In the genomic region with DNA sequence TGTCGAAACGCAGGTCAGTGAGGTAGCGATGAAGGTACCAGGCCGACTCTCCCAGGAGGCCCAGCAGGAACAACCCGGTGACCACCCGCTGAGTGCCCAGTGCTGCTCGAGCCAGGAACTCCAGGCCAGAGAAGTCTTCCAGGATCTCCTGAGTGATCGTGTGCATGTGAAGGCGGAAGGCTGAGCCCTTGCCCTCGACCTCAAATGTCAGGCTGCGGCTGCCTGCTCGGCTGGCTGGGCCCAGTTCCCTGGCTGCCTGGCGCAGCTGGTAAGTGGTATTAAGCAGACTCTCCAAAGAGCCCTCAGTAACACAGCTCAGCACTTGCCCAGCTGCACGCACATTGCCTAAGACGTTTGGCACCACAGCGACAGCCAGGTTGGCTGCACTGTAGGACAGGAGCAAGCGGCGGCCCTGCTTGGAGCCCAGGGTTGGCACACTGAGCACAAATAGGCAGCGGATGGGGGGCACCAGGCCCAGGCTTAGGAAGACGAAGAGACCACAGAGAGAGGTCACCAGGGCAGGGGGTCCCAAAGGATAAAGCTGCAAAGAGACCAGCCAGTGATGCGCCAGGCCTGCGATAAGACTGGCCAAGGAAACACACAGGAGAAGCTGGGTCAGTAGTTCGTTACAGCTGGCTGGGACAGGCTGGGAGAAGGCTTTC, we compare ENCODE assay signal across 9 mouse cellular contexts. TPM values are rescaled to one million over a fixed set of nuclear protein-coding genes. Genes with fewer than 3 reads are reported as not detected.
DNase-seq lines count a peak whose midpoint lies in the region; ATAC-seq and TF ChIP-seq lines count a peak whose summit lies in the region.
"Had no signal": no experiment of that assay in that cellular context is flagged by ENCODE, and none has a peak within 500 bp of the region (broad histone marks: within the 10 kb centered on the region; RNA-seq: fewer than 3 reads in every experiment).

No protein-coding gene starts in this region.

- TF ChIP-seq POLR2A in lung, adult 2 months (IDR thresholded peaks at IDR 0.05; ENCODE audit: borderline replicate concordance, extremely low read depth, low read depth, low read length) = no peak

- no peak for TF ChIP-seq CTCF in gastrocnemius, adult 2 months (IDR thresholded peaks at IDR 0.05)
- TF ChIP-seq CTCF in lung, adult 2 months (IDR thresholded peaks at IDR 0.05; ENCODE audit: insufficient read depth, low read length) = no peak

- no peaks in the 10 kb centered on the region for H3K9me3 ChIP-seq in neural tube, embryonic 11.5 days (ENCODE audit: control insufficient read depth, low read length)

- WGBS in neural tube, embryonic 11.5 days = 72% methylated on average over 23 of the region's 23 CpGs
- WGBS in lung, adult 2 months = 61% methylated on average over 23 of the region's 23 CpGs

- peaks cover 15% of the 10 kb centered on the region for H3K4me1 ChIP-seq in neural tube, embryonic 11.5 days (ENCODE audit: control insufficient read depth, insufficient read depth, low read length)
- H3K4me1 ChIP-seq in lung, adult 2 months (ENCODE audit: control insufficient read depth, insufficient read depth, low read length) = no peaks in the 10 kb centered on the region

- no peaks in the 10 kb centered on the region for H3K27me3 ChIP-seq in neural tube, embryonic 11.5 days (ENCODE audit: control insufficient read depth, insufficient read depth, low read length)

- intact Hi-C loops in gastrocnemius, adult 2 months (cut with DNase I) = no loop called here
- intact Hi-C loops in left cerebral cortex, postnatal 25 days (cut with DNase I) = no loop called here

- ATAC-seq in neural tube, embryonic 11.5 days (ENCODE audit: insufficient read depth, low FRiP score, low TSS enrichment) = no peak
- no peak for ATAC-seq in CD4-positive, CD25-positive, alpha-beta regulatory T cell, adult 4 months

- peak overlapping the region; percentile 7; the same call in 1 of the 2 replicates for H3K27ac ChIP-seq in neural tube, embryonic 11.5 days (ENCODE audit: low read depth, low read length)
- H3K27ac ChIP-seq in gastrocnemius, adult 2 months = peak overlapping the region; percentile 89

- no peaks in the 10 kb centered on the region for H3K36me3 ChIP-seq in neural tube, embryonic 11.5 days (ENCODE audit: control insufficient read depth, insufficient read depth, low read length)

- no peak overlapping the region for H3K4me2 ChIP-seq in neural tube, embryonic 11.5 days (ENCODE audit: low read depth)

- no peak overlapping the region for H3K4me3 ChIP-seq in neural tube, embryonic 11.5 days (ENCODE audit: low read depth, low read length)
- peak overlapping the region; percentile 62 for H3K4me3 ChIP-seq in gastrocnemius, adult 2 months
- H3K4me3 ChIP-seq in lung, adult 2 months (replicated peaks; ENCODE audit: extremely low read depth, low read depth, low read length) = no peak overlapping the region

- no peak for DNase-seq in neural tube, embryonic 11.5 days (ENCODE audit: low spot score)
- no peak for DNase-seq in neural tube, embryonic 10.5 days (ENCODE audit: extremely low spot score, low spot score)
- peak; percentile 87 for DNase-seq in gastrocnemius, adult 2 months
- DNase-seq in lung, adult 2 months = peak; percentile 16
- peak; percentile 73 for DNase-seq in skeletal muscle tissue, adult 2 months (ENCODE audit: low read depth, low spot score)
- no peak for DNase-seq in cerebellum, adult 11 months
- DNase-seq in left cerebral cortex, postnatal 25 days (ENCODE audit: low spot score in 2 of 2) = no peak
- DNase-seq: layer of hippocampus, postnatal 36 days had no signal

- peak overlapping the region; percentile 7; the same call in 1 of the 2 replicates for H3K9ac ChIP-seq in neural tube, embryonic 11.5 days (ENCODE audit: low read length)

RNA-seq across cellular contexts. Expression of a gene that starts 2.6 kb away (rescaled TPM):
- polyA plus RNA-seq in neural tube, embryonic 11.5 days (2014; fragmentation: Nextera tagmentation; extraction: Ambion mirVana) = not detected in 2 replicates
- under 1 TPM in 1 of 2 experiments, not detected in 1; 0.11 TPM for total RNA-seq in gastrocnemius, adult 2 months (2021)
- polyA plus RNA-seq in lung, adult 2 months (2012; rRNA removed) = 0.07 and 0.09 TPM in 2 replicates
- polyA plus RNA-seq in CD4-positive, CD25-positive, alpha-beta regulatory T cell, adult 4 months (2017; shearing (Covaris generic)) = not detected
- total RNA-seq in left cerebral cortex, postnatal 25 days (2021) = not detected
- total RNA-seq: layer of hippocampus, postnatal 36 days had no signal

RNA-seq across cellular contexts. Expression of a gene that starts 9.6 kb away (rescaled TPM):
- polyA plus RNA-seq in neural tube, embryonic 11.5 days (2014; fragmentation: Nextera tagmentation; extraction: Ambion mirVana) = 22.2 and 23.0 TPM in 2 replicates
- 1 to 10 TPM; 2.3 TPM for total RNA-seq in gastrocnemius, adult 2 months (2021)
- polyA plus RNA-seq in lung, adult 2 months (2012; rRNA removed) = 2.6 and 3.5 TPM in 2 replicates
- not detected for polyA plus RNA-seq in CD4-positive, CD25-positive, alpha-beta regulatory T cell, adult 4 months (2017; shearing (Covaris generic))
- 10 to 100 TPM; 14.0 to 14.2 TPM for total RNA-seq in left cerebral cortex, postnatal 25 days (2021)

RNA-seq across cellular contexts. Expression of a gene that starts 29.1 kb away (rescaled TPM):
- polyA plus RNA-seq in neural tube, embryonic 11.5 days (2014; fragmentation: Nextera tagmentation; extraction: Ambion mirVana) = 5.1 and 6.1 TPM in 2 replicates
- not detected for total RNA-seq in gastrocnemius, adult 2 months (2021)
- polyA plus RNA-seq in lung, adult 2 months (2012; rRNA removed) = 0.46 and 1.3 TPM in 2 replicates
- not detected for polyA plus RNA-seq in CD4-positive, CD25-positive, alpha-beta regulatory T cell, adult 4 months (2017; shearing (Covaris generic))
- under 1 TPM in 1 of 2 experiments, not detected in 1; 0.50 TPM for total RNA-seq in left cerebral cortex, postnatal 25 days (2021)

Comparison
In these comparisons a context has a peak if more than half of its experiments do, and no peak if none do; other contexts are left out.
1. DNase-seq: peak in gastrocnemius, adult 2 months (single experiment), lung, adult 2 months (single experiment) and skeletal muscle tissue, adult 2 months (single experiment); none in neural tube, embryonic 11.5 days (single experiment), neural tube, embryonic 10.5 days (single experiment), cerebellum, adult 11 months (single experiment) and left cerebral cortex, postnatal 25 days (0 of 2).